Mouse (Mus musculus): Measurements from ENCODE around the gene Ttn. TPM values are rescaled to one million over a fixed set of nuclear protein-coding genes. Genes with fewer than 3 reads are reported as not detected.
A peak's percentile ranks its signal among the peaks of the same experiment; 100 is the strongest.

Gene Ttn
- polyA plus RNA-seq, 1 experiment = not detected

- WGBS = 78% methylated on average over 12 of the region's 12 CpGs
- Histone ChIP-seq H3K4me3 (ENCODE audit: insufficient read depth, low read depth, low read length) (no peak overlapping the region), H3K27ac (ENCODE audit: insufficient read depth, low read depth, low read length) (no peak overlapping the region), H3K4me1 (ENCODE audit: control insufficient read depth, insufficient read depth, low read length) (peaks cover 13% of the 10 kb centered on the region)
- TF ChIP-seq POLR2A (IDR thresholded peaks at IDR 0.05; ENCODE audit: insufficient read depth, low read depth, low read length) (no peak), CTCF (IDR thresholded peaks at IDR 0.05; ENCODE audit: insufficient read depth, low read depth, low read length) (no peak)
Measured at GRCm38 (mm10) chr2:76690436-76691204, 291.7 kb downstream of the Ttn start.

- H3K27ac ChIP-seq (ENCODE audit: insufficient read depth, low read depth, low read length) = no peak overlapping the region
- no peak overlapping the region for H3K4me3 ChIP-seq (ENCODE audit: insufficient read depth, low read depth, low read length)
- TF ChIP-seq CTCF (IDR thresholded peaks at IDR 0.05; ENCODE audit: insufficient read depth, low read depth, low read length) (no peak), POLR2A (IDR thresholded peaks at IDR 0.05; ENCODE audit: insufficient read depth, low read depth, low read length) (no peak)
- H3K4me1 ChIP-seq (ENCODE audit: control insufficient read depth, insufficient read depth, low read length) = peaks cover 13% of the 10 kb centered on the region
- 44% methylated on average over 7 of the region's 7 CpGs for WGBS
Measured at GRCm38 (mm10) chr2:76688162-76688561, 294.2 kb downstream of the Ttn start.

- Histone ChIP-seq H3K4me1 (ENCODE audit: control insufficient read depth, insufficient read depth, low read length) (peaks cover 13% of the 10 kb centered on the region), H3K4me3 (ENCODE audit: insufficient read depth, low read depth, low read length) (no peak overlapping the region), H3K27ac (ENCODE audit: insufficient read depth, low read depth, low read length) (no peak overlapping the region)
- 79% methylated on average over 3 of the region's 3 CpGs for WGBS
- TF ChIP-seq CTCF (IDR thresholded peaks at IDR 0.05; ENCODE audit: insufficient read depth, low read depth, low read length) = no peak
- TF ChIP-seq POLR2A (IDR thresholded peaks at IDR 0.05; ENCODE audit: insufficient read depth, low read depth, low read length) = no peak
Measured at GRCm38 (mm10) chr2:76687608-76688007, 294.7 kb downstream of the Ttn start.

- WGBS = 74% methylated on average over 3 of the region's 3 CpGs
- H3K4me3 ChIP-seq (ENCODE audit: insufficient read depth, low read depth, low read length) = no peak overlapping the region
- peaks cover 13% of the 10 kb centered on the region for H3K4me1 ChIP-seq (ENCODE audit: control insufficient read depth, insufficient read depth, low read length)
- H3K27ac ChIP-seq (ENCODE audit: insufficient read depth, low read depth, low read length) = no peak overlapping the region
- no peak for TF ChIP-seq CTCF (IDR thresholded peaks at IDR 0.05; ENCODE audit: insufficient read depth, low read depth, low read length)
- TF ChIP-seq POLR2A (IDR thresholded peaks at IDR 0.05; ENCODE audit: insufficient read depth, low read depth, low read length) = no peak
Measured at GRCm38 (mm10) chr2:76686986-76687385, 295.4 kb downstream of the Ttn start.

GRCm38 (mm10) chr2:76682301-76682700, 300.0 kb downstream of the Ttn start:
- H3K27ac ChIP-seq (ENCODE audit: insufficient read depth, low read depth, low read length) = no peak overlapping the region
- TF ChIP-seq CTCF (IDR thresholded peaks at IDR 0.05; ENCODE audit: insufficient read depth, low read depth, low read length) = no peak
- TF ChIP-seq POLR2A (IDR thresholded peaks at IDR 0.05; ENCODE audit: insufficient read depth, low read depth, low read length) = no peak
- 96% methylated on average over 8 of the region's 8 CpGs for WGBS
- H3K4me3 ChIP-seq (ENCODE audit: insufficient read depth, low read depth, low read length) = no peak overlapping the region
- peaks cover 6% of the 10 kb centered on the region for H3K4me1 ChIP-seq (ENCODE audit: control insufficient read depth, insufficient read depth, low read length)

GRCm38 (mm10) chr2:76676401-76677226, 305.7 kb downstream of the Ttn start:
- TF ChIP-seq CTCF (IDR thresholded peaks at IDR 0.05; ENCODE audit: insufficient read depth, low read depth, low read length) = no peak
- TF ChIP-seq POLR2A (IDR thresholded peaks at IDR 0.05; ENCODE audit: insufficient read depth, low read depth, low read length) = no peak
- H3K4me3 ChIP-seq (ENCODE audit: insufficient read depth, low read depth, low read length) = peak overlapping the region; percentile 22
- H3K4me1 ChIP-seq (ENCODE audit: control insufficient read depth, insufficient read depth, low read length) = no peaks in the 10 kb centered on the region; the same call in 1 of the 2 replicates

GRCm38 (mm10) chr2:76675949-76676348, 306.4 kb downstream of the Ttn start:
- TF ChIP-seq CTCF (IDR thresholded peaks at IDR 0.05; ENCODE audit: insufficient read depth, low read depth, low read length) (no peak), POLR2A (IDR thresholded peaks at IDR 0.05; ENCODE audit: insufficient read depth, low read depth, low read length) (no peak)
- 6% methylated on average over 4 of the region's 4 CpGs for WGBS
- Histone ChIP-seq H3K4me3 (ENCODE audit: insufficient read depth, low read depth, low read length) (no peak overlapping the region), H3K4me1 (ENCODE audit: control insufficient read depth, insufficient read depth, low read length) (no peaks in the 10 kb centered on the region; the same call in 1 of the 2 replicates), H3K27ac (ENCODE audit: insufficient read depth, low read depth, low read length) (no peak overlapping the region)

More at GRCm38 (mm10) chr2:76676401-76677226, 305.7 kb downstream of the Ttn start:
- 27% methylated on average over 13 of the region's 13 CpGs for WGBS
- no peak overlapping the region for H3K27ac ChIP-seq (ENCODE audit: insufficient read depth, low read depth, low read length)

- TF ChIP-seq POLR2A (IDR thresholded peaks at IDR 0.05; ENCODE audit: insufficient read depth, low read depth, low read length) (no peak), CTCF (IDR thresholded peaks at IDR 0.05; ENCODE audit: insufficient read depth, low read depth, low read length) (no peak)
- H3K4me3 ChIP-seq (ENCODE audit: insufficient read depth, low read depth, low read length) = peak overlapping the region; percentile 95
- no peaks in the 10 kb centered on the region; the same call in 1 of the 2 replicates for H3K4me1 ChIP-seq (ENCODE audit: control insufficient read depth, insufficient read depth, low read length)
- no peak overlapping the region for H3K27ac ChIP-seq (ENCODE audit: insufficient read depth, low read depth, low read length)
- WGBS = under 1% methylated on average over 43 of the region's 44 CpGs
Measured at GRCm38 (mm10) chr2:76675451-76675850, 306.9 kb downstream of the Ttn start.
